Mouse (Mus musculus) liver, embryonic 14.5 days (tissue): ENCODE results near the gene Sf3b3.

ENCODE experiments used
- CTCF ChIP-seq: IDR thresholded peaks from 2 replicates; pipeline ENCODE4 v1.5.1; 2016; ENCODE audit warnings: antibody characterized with exemption, low read depth, control low read depth
- EP300 ChIP-seq: IDR thresholded peaks from 2 replicates; pipeline ENCODE4 v1.6.1; 2016; ENCODE audit warnings: antibody characterized with exemption, low read depth

DNA sequence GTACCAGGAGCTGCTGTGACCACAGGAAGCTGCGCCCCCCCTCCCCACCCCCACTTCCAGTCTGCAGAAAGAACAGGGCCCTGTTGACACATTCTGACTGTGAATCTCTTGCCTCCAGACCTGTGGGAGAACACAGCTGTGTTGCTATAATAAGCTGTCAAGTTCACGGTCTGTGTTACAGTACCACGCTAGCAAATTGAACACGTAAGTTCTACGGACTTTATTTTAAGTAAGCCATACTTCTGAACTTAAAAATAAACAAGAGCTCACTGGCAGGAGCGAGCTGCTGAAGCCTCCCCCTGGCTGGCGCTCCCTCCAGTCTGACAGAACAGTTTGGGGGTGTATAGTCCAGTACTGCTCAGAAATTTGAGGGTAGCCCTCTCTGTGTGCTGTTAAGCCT lies 74.1 kb downstream of the Sf3b3 start:
- TF ChIP-seq CTCF = no peak
- no peak for TF ChIP-seq EP300
